ENCODE assay signal across 18 mouse cellular contexts in the genomic region with DNA sequence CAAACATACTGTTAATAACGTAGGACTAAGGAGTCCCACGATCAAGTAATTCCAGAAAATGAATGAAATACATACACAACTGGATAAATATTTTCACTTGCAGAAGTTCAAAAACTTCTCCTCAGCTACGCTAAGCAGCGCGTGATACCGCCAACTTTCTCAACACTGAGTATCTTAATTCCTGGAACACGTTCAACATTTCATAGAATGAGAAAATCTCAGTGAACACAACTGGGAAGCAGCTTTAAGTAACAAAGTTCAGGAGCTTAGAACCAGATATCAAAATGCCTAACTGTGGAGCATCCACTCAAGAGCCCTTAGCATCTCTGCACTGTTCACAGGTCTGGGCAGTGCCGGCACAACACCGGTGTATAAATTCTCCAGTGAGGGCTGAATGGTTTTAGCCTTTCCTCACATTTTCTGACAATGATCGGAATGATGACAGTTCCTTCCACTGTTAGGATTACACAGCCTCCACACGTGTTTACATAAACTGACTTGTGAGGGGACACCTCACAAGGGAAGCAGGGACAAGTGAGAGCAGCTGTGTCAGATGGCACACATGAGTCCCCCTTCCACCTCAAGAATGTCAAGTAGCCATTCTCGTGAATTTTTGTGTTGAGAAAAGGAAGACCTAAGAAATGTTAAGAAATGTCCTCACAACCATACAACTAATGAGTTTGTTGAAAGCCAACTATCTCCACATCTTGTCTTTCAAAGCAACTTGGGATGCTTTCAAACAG.
DNase-seq lines count a peak whose midpoint lies in the region; ATAC-seq and TF ChIP-seq lines count a peak whose summit lies in the region.
"Had no signal": no experiment of that assay in that cellular context is flagged by ENCODE, and none has a peak within 500 bp of the region (broad histone marks: within the 10 kb centered on the region; RNA-seq: fewer than 3 reads in every experiment).

No protein-coding gene starts in this region.

- 82% methylated on average over 12 of the region's 12 CpGs for WGBS in liver, adult 2 months
- 86% methylated on average over 12 of the region's 12 CpGs for WGBS in midbrain, embryonic 11.5 days
- 89% methylated on average over 12 of the region's 12 CpGs for WGBS in midbrain, embryonic 14.5 days
- 79% methylated on average over 12 of the region's 12 CpGs for WGBS in hindbrain, postnatal 0 days

- H3K4me2 ChIP-seq in midbrain, embryonic 11.5 days: no peak overlapping the region
- no peak overlapping the region for H3K4me2 ChIP-seq in midbrain, embryonic 14.5 days (ENCODE audit: low read length)
- no peak overlapping the region for H3K4me2 ChIP-seq in hindbrain, postnatal 0 days (ENCODE audit: low read depth, low read length)
- H3K4me2 ChIP-seq: embryonic facial prominence, embryonic 12.5 days; forebrain, embryonic 13.5 days; hindbrain, embryonic 14.5 days had no signal

- TF ChIP-seq CTCF in liver, adult 2 months (IDR thresholded peaks at IDR 0.05; ENCODE audit: low read depth, low read length): no peak
- TF ChIP-seq CTCF in embryonic fibroblast, embryonic 13.5 days (IDR thresholded peaks at IDR 0.05; ENCODE audit: borderline replicate concordance, insufficient read depth, low read length): no peak
- no peak for TF ChIP-seq CTCF in hindbrain, postnatal 0 days (IDR thresholded peaks at IDR 0.05; ENCODE audit: low read depth)

- peaks cover 33% of the 10 kb centered on the region; the same call in 1 of the 2 replicates for H3K79me2 ChIP-seq in liver, adult 2 months (ENCODE audit: control insufficient read depth, insufficient read depth, low read length)

- H3K27ac ChIP-seq in liver, adult 2 months (replicated peaks; ENCODE audit: insufficient read depth, low read depth, low read length): no peak overlapping the region
- H3K27ac ChIP-seq in midbrain, embryonic 11.5 days (ENCODE audit: low read depth, low read length): no peak overlapping the region
- no peak overlapping the region for H3K27ac ChIP-seq in midbrain, embryonic 14.5 days (replicated peaks; ENCODE audit: low read depth, low read length)
- peak overlapping the region; percentile 64; the same call in 1 of the 2 replicates for H3K27ac ChIP-seq in embryonic fibroblast, embryonic 13.5 days (ENCODE audit: insufficient read depth, low read length)
- H3K27ac ChIP-seq in hindbrain, postnatal 0 days: no peak overlapping the region
- H3K27ac ChIP-seq: embryonic facial prominence, embryonic 12.5 days; forebrain, embryonic 13.5 days; hindbrain, embryonic 10.5 days; hindbrain, embryonic 14.5 days had no signal

- no peaks in the 10 kb centered on the region for H3K27me3 ChIP-seq in liver, adult 2 months (ENCODE audit: control insufficient read depth, insufficient read depth, low read length)
- H3K27me3 ChIP-seq in midbrain, embryonic 11.5 days (ENCODE audit: control insufficient read depth, insufficient read depth, low read length): no peaks in the 10 kb centered on the region; the same call in 1 of the 2 replicates
- H3K27me3 ChIP-seq in midbrain, embryonic 14.5 days (ENCODE audit: control insufficient read depth, insufficient read depth, low read length): no peaks in the 10 kb centered on the region
- no peaks in the 10 kb centered on the region for H3K27me3 ChIP-seq in hindbrain, postnatal 0 days (ENCODE audit: insufficient read depth, low read length)
- H3K27me3 ChIP-seq: embryonic facial prominence, embryonic 12.5 days had no signal

- no peaks in the 10 kb centered on the region for H3K9me3 ChIP-seq in midbrain, embryonic 11.5 days (ENCODE audit: control insufficient read depth, low read length)
- no peaks in the 10 kb centered on the region for H3K9me3 ChIP-seq in midbrain, embryonic 14.5 days (ENCODE audit: control insufficient read depth, low read length)
- H3K9me3 ChIP-seq in hindbrain, postnatal 0 days (ENCODE audit: low read length): no peaks in the 10 kb centered on the region
- H3K9me3 ChIP-seq: embryonic facial prominence, embryonic 12.5 days; forebrain, embryonic 13.5 days; hindbrain, embryonic 10.5 days had no signal

- no peak overlapping the region for H3K4me3 ChIP-seq in liver, adult 2 months (ENCODE audit: insufficient read depth, low read depth, low read length)
- no peak overlapping the region for H3K4me3 ChIP-seq in midbrain, embryonic 11.5 days (ENCODE audit: low read depth, low read length)
- no peak overlapping the region for H3K4me3 ChIP-seq in midbrain, embryonic 14.5 days (replicated peaks; ENCODE audit: low read depth, low read length)
- no peak overlapping the region for H3K4me3 ChIP-seq in embryonic fibroblast, embryonic 13.5 days (ENCODE audit: insufficient read depth, low read length)
- H3K4me3 ChIP-seq in hindbrain, postnatal 0 days (ENCODE audit: low read length): no peak overlapping the region
- H3K4me3 ChIP-seq: embryonic facial prominence, embryonic 12.5 days; forebrain, embryonic 13.5 days; hindbrain, embryonic 10.5 days had no signal

- DNase-seq in liver, adult 2 months (ENCODE audit: extremely low read depth, low read depth, low spot score): peak; percentile 27
- no peak for DNase-seq in liver
- peak; percentile 57 for DNase-seq in midbrain, embryonic 11.5 days (ENCODE audit: low spot score, missing footprints)
- no peak for DNase-seq in midbrain, embryonic 14.5 days
- no peak for DNase-seq in hindbrain, postnatal 0 days (ENCODE audit: low spot score)
- DNase-seq: adrenal gland, adult 8-10 months; adrenal gland, postnatal 36 days; cerebellum, adult 11 months; cerebellum, adult 8-10 months; cerebellum, postnatal 14 days; embryo, embryonic 11 days; forebrain, postnatal 0 days; gastrocnemius, postnatal 25 days had no signal

- H3K36me3 ChIP-seq in liver, adult 2 months (ENCODE audit: control insufficient read depth, insufficient read depth, low read length): no peaks in the 10 kb centered on the region
- H3K36me3 ChIP-seq in midbrain, embryonic 11.5 days (ENCODE audit: control insufficient read depth, insufficient read depth, low read length): no peaks in the 10 kb centered on the region
- no peaks in the 10 kb centered on the region for H3K36me3 ChIP-seq in midbrain, embryonic 14.5 days (ENCODE audit: control insufficient read depth, insufficient read depth, low read length)
- no peaks in the 10 kb centered on the region for H3K36me3 ChIP-seq in hindbrain, postnatal 0 days (ENCODE audit: insufficient read depth, low read length)
- H3K36me3 ChIP-seq: embryonic facial prominence, embryonic 12.5 days; hindbrain, embryonic 10.5 days had no signal

- TF ChIP-seq POLR2A in liver, adult 2 months (IDR thresholded peaks at IDR 0.05; ENCODE audit: extremely low read depth, insufficient read depth, low read length): no peak
- no peak for TF ChIP-seq POLR2A in embryonic fibroblast, embryonic 13.5 days (IDR thresholded peaks at IDR 0.05; ENCODE audit: low read depth, low read length)

- ATAC-seq in midbrain, embryonic 11.5 days (ENCODE audit: low FRiP score): no peak
- no peak for ATAC-seq in midbrain, embryonic 14.5 days (ENCODE audit: low FRiP score, low TSS enrichment)
- ATAC-seq in hindbrain, postnatal 0 days: no peak
- ATAC-seq: forebrain, embryonic 13.5 days; forebrain, postnatal 0 days had no signal

- H3K9ac ChIP-seq in liver, adult 2 months (ENCODE audit: low read depth, low read length): no peak overlapping the region
- no peak overlapping the region for H3K9ac ChIP-seq in midbrain, embryonic 11.5 days (ENCODE audit: low read length)
- no peak overlapping the region for H3K9ac ChIP-seq in midbrain, embryonic 14.5 days (replicated peaks; ENCODE audit: low read length)
- H3K9ac ChIP-seq in hindbrain, postnatal 0 days (replicated peaks; ENCODE audit: low read length): no peak overlapping the region
- H3K9ac ChIP-seq: embryonic facial prominence, embryonic 12.5 days; forebrain, embryonic 13.5 days; forebrain, postnatal 0 days; hindbrain, embryonic 14.5 days had no signal

- H3K4me1 ChIP-seq in liver, adult 2 months (ENCODE audit: control insufficient read depth, insufficient read depth, low read length): peaks cover 19% of the 10 kb centered on the region
- peaks cover 6% of the 10 kb centered on the region; the same call in 1 of the 2 replicates for H3K4me1 ChIP-seq in midbrain, embryonic 11.5 days (ENCODE audit: control insufficient read depth, insufficient read depth, low read length)
- no peaks in the 10 kb centered on the region for H3K4me1 ChIP-seq in midbrain, embryonic 14.5 days (ENCODE audit: control insufficient read depth, insufficient read depth, low read length)
- H3K4me1 ChIP-seq in embryonic fibroblast, embryonic 13.5 days (ENCODE audit: control insufficient read depth, insufficient read depth, low read length): peaks cover 57% of the 10 kb centered on the region
- H3K4me1 ChIP-seq in hindbrain, postnatal 0 days (ENCODE audit: insufficient read depth, low read length): no peaks in the 10 kb centered on the region
- H3K4me1 ChIP-seq: forebrain, embryonic 13.5 days had no signal

Comparison
In these comparisons a context has a peak if more than half of its experiments do, and no peak if none do; other contexts are left out.
1. DNase-seq: peak in liver, adult 2 months (single experiment) and midbrain, embryonic 11.5 days (single experiment); none in liver (single experiment), midbrain, embryonic 14.5 days (single experiment) and hindbrain, postnatal 0 days (single experiment).